Mouse (Mus musculus): ENCODE measurements at regions not wholly inside any gene's neighbourhood (a gene's known extent, or its start where the extent isn't known, plus 50 kb on each side); places are given as distances from the start of the nearest gene placed in this dataset.

DNA sequence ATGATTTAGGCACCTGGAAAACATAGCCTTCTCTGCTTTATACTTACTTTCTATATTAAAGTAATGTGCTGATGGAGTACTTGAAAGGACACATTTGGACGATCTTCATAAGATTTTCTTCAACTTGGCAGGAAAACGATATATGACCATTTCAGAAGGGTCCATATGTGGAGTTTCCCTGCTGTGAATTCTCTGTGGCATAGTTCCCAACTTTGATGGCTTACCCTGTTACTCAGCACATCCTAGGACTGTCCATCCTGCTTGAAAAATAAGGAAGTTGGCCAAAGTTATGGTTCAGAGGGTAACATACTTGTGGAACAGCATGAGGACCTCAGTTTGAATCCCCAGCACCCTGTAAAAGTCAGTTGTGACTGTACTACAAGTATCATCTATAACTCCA is 109.2 kb upstream of the Pbx1 start:
- no peak for DNase-seq (ENCODE audit: low spot score)

DNA sequence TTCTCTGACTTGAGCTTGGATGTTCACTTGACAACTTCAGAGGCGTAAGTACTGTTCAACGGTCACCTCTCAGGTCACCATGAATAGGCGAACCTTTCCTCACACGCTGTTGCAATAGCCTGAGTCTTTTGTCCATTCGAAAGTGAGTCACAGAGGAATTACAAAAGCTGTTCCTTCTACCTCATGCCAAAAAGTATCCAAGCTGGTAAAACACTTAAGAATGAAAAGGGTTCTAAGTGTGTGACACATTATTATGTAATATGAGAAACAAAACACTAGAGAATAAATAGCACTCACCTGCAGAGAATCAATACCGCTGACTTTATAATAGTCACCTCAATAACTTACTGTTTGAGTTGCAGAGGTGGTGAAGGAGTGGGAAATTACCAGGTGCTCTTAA is 86.0 kb upstream of the Pbx1 start:
- DNase-seq (ENCODE audit: low spot score) = no peak

DNA sequence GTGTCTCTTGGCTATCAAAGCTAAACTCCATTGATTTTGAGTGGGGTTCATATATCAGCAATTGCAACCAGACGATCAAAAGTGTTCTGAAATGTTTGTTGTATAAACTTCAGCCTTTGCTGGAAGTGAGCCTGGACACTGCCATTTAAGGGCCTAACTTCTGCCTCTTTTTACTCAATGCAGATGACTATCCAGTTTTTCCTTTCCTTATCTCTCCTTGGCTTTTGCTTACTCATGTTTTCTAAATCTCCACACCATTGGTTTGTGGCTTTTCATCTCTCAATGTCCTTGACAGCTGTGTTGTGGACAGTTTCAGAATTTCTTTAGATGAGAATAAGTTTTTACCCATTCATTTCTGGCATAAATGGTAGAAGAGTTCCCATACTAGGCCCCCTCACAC is 74.3 kb upstream of the Pbx1 start:
- DNase-seq (ENCODE audit: low spot score) = no peak

DNA sequence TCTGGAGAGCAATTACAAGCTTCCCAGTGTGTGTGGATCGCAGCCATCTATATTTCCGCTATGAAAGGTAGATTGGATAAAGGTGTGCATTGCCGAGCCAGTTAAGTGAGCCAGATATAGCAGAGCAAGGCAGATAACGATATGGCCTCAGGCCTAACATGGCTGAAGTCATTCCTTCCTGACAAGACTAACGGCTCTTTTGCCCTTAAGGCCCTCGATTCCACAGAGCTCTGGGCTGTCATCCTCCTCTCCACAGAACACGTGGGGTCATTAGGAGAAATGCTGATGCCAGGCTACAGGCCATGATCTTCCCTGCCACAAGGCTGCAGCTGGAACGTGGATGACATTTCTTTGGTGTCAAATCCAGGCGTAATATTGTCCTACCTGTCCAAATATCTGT is 72.7 kb upstream of the Pbx1 start:
- DNase-seq (ENCODE audit: low spot score) = no peak

DNA sequence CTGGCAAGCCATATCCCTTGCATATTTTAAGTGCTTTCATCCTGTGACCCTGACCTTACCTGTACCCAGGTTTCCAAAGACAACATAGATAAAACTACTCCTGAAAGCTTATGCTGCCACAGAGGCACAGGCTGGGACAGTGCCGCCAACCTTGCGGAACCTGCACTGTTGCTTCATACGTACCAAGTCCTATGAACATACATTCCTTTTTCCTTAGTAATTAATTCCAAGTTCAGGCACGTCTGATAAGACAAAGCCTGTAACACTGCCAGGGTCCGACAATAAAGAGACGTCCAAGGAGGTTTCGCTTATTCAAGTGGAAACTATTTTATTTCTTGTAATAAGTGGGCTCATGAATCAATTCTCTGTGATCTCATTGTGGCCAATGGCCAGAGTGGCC is 70.2 kb upstream of the Pbx1 start:
- DNase-seq (ENCODE audit: low spot score) = no peak

DNA sequence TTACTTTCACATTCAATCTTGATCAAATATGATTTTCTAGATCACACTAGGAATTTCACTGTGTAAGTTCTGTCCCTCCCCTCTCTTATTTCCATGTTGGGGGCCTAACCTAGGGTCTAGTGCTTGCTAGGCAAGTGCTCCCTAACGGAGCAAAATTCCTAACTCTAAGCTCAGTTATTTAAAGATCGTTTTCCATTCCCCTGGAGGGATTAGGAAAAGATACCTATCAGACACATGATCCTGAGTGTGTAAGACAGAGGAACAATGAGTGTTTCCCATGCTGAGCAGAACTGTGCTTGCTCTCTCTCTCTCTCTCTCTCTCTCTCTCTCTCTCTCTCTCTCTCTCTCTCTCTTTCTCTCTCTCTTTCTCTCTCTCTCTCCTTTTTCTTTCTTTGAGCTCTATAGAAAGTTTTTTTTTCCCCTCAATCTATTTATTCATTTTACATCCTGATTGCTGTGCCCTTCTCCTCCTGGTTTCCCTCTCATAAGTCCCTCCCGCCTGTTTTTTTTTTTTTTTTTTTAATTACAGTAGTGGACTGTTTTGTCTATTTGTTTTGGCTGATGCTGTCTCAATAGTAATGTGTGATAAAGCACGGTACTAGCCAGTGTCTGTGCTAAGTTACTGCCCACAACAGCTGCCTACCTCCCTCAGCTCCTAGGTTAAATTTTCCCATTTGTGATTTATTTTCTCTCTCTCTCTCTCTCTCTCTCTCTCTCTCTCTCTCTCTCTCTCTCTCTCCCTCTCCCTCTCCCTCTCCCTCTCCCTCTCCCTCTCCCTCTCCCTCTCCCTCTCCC is 69.5 kb upstream of the Pbx1 start:
- DNase-seq (ENCODE audit: low spot score) = no peak

DNA sequence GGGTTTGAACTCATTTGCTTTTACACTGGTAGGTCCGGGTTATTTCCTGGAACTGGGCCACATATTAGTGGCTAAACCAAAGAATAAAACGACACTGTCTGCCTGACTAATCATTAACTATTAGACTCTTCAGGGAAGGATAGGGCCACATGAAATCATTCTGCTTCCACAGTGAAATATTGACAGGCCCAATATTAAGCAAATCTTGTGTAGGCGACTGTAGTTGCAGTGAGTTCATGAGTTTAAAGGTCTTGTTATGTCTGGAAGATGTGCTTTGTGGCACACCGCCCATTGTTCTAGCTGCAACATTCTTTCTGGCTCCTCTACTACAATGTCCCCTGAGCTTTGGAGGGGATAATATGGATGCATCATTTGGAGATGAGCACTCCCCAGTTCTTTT is 65.7 kb upstream of the Pbx1 start:
- DNase-seq (ENCODE audit: low spot score) = no peak

DNA sequence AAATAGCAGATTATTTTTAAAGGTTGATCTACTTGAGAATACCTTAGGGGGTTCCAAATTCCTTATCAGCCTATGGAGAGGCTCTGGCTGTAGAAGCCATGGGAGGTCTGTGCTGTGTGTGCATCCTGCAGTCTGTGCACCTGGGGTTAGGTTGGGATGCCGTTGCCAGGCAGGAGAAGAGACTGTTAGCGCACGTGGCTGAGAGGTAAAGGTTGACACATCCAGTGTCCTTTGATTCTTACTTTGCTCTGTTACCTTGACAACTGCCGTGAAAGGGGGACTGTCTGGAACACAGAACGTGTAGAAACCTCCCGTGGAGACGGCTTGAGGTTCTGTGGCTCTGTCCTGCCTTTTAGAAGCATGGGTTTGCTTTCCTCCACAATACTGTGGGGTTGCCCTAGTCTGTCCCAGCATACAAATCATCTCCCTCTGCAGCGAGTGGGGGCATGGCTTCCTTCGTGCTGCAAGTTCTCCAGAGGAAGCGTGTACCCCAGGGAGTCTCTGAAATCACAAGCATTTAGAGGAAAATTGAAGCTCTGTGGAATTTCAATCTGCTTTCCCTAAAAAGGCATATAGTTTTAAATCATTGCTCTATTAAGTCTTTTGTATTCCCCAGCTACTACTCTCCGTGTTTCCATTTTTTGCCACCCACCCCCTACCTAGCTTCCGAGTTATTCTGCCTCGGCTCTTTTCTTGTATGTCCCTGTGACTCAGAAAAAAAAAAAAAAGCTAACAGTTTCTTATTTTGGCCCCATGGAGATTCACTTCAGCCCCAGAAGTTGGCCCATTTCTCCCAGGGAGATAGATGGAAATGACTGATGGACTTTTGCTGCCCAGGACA is 63.8 kb upstream of the Pbx1 start:
- no peak for DNase-seq (ENCODE audit: low spot score)

DNA sequence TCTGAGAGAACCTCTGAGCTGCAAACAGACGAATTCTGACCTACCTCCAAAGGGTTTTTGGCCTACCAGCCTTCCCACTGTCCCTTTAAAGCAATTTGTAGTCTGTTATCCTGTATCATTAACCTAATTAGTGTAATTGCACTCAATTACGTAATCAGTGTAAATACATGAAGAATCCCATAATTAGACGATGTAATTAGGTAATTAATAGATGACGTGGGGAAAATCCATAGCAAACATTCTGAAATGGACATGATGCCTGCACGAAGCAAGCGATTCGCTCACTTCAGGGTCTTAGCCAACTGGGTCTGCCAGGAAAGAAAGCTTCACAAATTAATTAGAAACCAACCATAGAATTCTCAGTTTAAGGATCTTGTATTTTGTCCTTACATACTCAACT is 55.4 kb upstream of the Pbx1 start:
- no peak for DNase-seq (ENCODE audit: low spot score)

DNA sequence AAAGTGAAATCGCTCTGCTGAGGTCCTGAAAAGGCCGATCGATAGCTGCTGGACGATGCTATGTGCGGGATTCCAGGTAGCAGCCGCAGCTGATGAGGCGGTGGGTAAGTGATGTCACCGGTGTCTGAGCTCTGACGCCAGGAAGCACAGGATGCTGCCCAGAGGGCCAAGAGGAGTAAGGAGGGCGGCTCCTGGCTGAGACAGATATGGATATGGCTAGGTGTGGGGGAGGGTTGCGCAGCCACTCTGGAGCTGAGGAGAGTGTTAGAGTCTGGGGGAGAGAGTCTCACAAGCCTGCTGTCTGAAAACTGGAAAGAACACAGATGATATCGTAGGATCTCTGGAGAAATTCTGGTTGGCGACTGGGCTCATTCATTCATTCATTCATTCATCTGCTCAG is 51.6 kb upstream of the Pbx1 start:
- DNase-seq (ENCODE audit: low spot score) = no peak

Data from layer of hippocampus, adult 11-12 months (tissue).